Mouse (Mus musculus) MEL (cell line): Measurements from ENCODE around the gene Kmt5c.

Experiments
- ETS1 ChIP-seq: IDR thresholded peaks from 2 replicates; pipeline ENCODE4 v1.6.1; 2012; ENCODE audit warnings: low read depth, mild to moderate bottlenecking, inconsistent platforms, low read length, improper control_type of control experiment, moderate library complexity
- MYB ChIP-seq: IDR thresholded peaks from 2 replicates; pipeline ENCODE4 v1.6.1; 2011; ENCODE audit warnings: mild to moderate bottlenecking, low read depth, low read length, improper control_type of control experiment
- POLR2A ChIP-seq, 2 experiments: IDR thresholded peaks; 2 replicates each; pipeline ENCODE4 v1.6.1; 2011 to 2012; ENCODE audit warnings: low read length in 2 of 2, mild to moderate bottlenecking in 2 of 2, control low read depth in 1 of 2, improper control_type of control experiment in 1 of 2, low read depth in 1 of 2, moderate library complexity in 1 of 2; ENCODE audit not compliant: control insufficient read depth in 1 of 2, insufficient read depth in 1 of 2, poor library complexity in 1 of 2

DNA sequence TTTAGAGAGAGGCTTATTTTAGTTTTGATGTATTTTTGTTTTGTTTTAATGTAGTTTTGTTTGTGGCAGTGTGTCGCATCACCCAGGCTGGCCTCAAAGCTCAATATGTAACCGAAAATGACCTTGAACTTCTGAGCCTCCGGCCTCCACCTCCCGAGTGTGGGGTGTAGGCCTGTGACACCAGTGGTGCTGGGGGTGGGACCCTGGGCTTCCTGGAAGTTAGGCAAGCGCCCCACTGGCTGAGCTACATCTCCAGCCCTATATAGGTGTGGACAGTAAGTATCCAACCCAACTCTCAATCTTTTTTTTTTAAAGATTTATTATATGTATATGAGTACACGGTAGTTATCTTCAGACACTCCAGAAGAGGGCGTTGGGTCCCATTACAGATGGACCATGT lies 36.7 kb upstream of the Kmt5c start:
- TF ChIP-seq ETS1, result no peak
- TF ChIP-seq POLR2A (IDR thresholded peaks at IDR 0.05; ENCODE audit: control insufficient read depth in 1 of 2, insufficient read depth in 1 of 2, low read depth in 1 of 2, low read length in 2 of 2, poor library complexity in 1 of 2), result no peak
- TF ChIP-seq MYB, result no peak
